Mouse (Mus musculus): Measurements from ENCODE around the gene Mnat1.
A peak's percentile ranks its signal among the peaks of the same experiment; 100 is the strongest.
"Not testable (repeated sequence)": the region's sequence is repeated elsewhere in the genome, so short reads cannot be mapped to it uniquely, and the experiment has no call there.

The Mnat1 gene

DNA sequence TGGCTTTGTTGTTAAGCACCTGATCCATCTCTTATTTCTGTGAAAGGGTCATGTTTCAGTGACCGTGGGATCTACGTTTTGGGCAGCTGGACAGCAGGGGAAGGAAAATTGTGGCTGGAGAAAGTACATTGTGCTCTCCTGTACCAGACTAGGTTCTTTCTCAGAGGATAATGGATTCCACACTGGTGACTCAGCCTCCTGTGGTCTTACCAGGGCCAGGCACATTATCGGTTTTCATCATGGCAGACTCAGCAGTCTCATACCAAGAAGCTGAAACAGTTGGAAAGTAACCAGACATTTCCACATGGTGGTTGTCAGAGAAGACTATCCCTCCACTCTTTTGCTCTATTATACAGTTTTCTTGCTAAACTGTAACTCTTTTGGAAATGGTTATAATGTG is 23.7 kb downstream of the Mnat1 start:
- DNase-seq (ENCODE audit: low read depth) = no peak

DNA sequence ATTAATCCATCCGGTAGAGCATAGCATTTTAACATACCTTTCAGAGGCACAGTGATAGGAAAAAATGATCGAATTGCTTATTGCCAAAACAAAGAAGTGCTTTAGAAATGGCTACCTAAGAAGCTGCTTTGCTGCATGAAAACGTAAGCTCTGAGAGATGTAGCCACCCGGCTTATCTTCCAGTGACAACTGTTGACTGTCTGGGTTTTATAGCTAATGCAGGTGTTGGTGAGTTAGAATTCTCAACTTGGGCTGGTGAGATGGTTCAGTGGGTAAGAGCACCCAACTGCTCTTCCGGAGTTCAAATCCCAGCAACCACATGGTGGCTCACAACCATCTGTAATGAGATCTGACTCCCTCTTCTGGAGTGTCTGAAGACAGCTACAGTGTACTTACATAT is 27.5 kb downstream of the Mnat1 start:
- DNase-seq (ENCODE audit: low read depth) = not testable (repeated sequence)

DNA sequence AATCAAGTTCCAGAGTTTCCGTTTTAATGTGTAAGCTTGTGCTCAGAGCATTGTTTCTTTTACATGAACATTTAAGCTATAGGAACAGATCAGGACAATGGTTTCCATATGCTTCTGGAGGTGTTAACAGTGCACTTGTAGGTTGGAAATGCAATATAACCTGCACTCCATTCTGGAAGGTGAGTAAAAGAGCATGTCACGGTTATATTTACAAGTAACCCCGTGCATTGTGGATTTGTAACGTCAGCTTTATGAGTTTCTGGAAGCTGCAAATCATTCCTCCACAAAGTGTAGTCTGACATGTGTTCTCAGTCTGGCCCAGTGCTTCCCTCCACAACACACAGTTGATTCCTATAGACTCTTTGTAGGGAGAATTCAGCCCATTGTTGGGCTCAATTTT is 30.6 kb downstream of the Mnat1 start:
- no peak for DNase-seq (ENCODE audit: low read depth)

DNA sequence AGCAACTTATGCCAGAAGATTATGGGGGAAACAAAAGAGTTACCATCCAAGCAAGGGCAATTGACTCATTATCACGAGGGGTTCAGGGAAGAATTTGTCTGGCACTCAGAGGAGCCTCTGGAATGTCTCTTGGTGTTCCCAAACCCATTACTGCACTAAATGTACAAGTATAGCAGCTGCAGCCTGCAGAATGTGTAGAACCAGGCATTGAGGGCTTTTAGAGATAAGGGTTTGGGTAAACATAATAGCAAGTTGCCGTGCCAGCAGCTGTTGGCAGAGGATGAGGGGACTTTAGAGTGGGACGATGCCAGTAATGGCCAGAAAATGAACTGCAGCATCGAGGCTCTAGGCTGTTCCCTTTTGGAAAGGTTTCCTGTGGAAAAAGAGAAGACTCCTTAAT is 36.8 kb downstream of the Mnat1 start:
- DNase-seq (ENCODE audit: low read depth) = no peak

DNA sequence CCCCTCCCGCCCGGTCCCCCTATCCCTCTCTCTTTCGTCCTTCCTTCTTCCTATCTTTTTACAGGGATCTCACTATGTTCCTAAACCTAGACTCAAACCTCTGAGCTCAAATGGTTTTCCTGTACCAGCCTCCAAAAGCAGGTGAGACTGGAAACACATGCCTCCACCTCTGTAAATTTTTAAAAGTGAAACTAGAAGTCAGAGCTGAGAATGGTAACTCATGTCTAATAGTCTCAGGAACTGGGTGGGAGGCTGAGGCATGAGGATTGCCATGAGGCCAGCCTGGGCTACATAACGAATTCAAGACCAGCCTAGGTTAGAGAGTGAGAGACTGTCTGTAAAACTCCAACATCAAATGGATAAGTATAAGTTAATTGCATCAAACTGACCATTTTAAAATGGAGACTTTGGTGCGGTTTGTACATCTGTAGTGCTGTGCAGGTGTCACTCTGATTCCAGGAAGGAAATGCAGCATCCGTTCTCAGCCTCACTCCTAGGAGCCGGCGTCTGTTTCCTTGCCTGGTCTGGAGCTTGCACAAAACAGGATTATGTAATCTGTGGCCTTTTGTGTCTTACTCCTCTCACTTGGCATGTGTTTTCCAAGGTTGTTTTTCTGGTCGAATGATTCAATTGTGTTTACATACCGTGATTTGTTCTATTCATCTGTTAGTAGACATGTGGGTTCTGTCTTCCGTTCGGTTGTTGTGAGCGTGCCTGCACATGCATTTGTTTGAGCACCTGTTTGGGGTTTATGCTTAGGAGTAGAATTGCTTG is 39.1 kb downstream of the Mnat1 start:
- peak; percentile 47 for DNase-seq (ENCODE audit: low read depth)

DNA sequence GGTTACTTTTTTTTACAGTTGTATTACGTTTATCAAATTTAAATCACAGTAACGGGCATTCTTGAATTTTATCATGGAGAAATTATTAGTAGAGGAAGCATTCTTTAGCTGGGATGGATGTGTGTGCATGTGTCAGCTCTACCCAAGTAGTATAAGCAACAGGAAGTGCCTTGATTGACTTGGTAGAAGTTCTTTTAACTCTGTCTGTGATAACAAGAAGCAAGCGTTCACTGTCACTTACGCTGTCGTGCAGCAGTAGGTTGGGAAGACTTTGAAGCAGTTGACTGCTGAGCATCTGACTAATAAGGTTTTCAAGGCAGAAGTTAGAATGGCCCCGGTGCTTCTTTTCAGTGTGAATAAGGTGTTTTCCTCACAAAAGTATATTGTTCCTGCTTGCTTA is 47.3 kb downstream of the Mnat1 start:
- peak; percentile 19 for DNase-seq (ENCODE audit: low read depth)

DNA sequence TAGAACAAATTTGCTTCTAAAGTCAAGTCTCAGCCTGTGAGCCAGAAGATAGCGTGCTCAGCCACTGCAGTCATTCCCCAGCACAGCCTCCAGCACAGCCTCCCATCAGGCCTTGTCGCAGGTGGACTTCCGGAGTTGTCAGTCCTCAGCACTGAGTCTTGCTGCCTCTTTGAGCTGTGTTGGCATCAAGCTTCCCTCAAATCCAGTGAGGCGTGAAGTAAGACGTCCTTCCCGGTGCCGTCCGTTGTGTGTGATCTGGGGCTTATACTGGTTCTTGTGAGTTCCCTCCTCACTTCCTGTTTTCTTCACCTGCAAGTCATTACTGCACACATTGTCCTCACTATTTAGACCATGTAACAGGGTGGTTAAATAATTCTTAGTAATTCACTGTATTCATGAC is 60.4 kb downstream of the Mnat1 start:
- DNase-seq (ENCODE audit: low read depth) = no peak

DNA sequence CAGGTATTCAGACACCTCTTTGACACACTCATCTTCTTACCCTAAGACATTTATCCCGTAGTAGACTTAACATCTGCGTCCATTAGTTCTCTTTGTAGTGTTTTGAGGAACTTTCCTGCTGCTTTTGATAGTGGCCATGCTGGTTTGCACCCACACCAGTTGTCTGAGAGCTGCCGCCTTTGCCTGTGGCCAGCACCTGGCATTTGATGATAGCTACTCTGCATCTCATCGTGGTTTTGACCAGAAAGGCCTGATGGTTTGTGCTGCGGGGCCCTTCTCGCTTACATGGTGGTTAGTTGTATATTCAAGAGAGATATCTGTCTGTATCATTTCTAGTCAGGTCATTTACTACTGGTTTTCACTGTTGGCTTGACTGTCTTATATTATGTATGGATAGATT is 73.8 kb downstream of the Mnat1 start:
- DNase-seq (ENCODE audit: low read depth) = no peak

DNA sequence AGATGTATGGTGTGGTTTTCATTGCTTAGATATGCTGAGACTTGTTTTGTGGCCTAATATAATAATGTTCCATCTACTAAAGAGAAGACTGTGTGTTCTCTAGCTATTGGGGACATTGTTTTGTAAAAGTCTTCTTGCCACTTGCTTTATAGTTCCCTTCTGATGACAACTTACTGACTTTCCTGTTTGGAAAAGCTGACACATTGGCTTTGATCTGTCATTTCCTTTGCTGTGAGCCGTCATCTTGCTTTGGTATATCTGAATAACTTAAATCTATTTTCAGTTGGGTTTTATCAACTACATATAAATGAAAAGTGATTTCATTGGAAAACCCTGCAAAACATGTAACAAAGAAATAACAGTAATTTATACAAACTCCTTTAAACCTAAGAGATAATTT is 74.9 kb downstream of the Mnat1 start:
- DNase-seq (ENCODE audit: low read depth) = peak; percentile 22

DNA sequence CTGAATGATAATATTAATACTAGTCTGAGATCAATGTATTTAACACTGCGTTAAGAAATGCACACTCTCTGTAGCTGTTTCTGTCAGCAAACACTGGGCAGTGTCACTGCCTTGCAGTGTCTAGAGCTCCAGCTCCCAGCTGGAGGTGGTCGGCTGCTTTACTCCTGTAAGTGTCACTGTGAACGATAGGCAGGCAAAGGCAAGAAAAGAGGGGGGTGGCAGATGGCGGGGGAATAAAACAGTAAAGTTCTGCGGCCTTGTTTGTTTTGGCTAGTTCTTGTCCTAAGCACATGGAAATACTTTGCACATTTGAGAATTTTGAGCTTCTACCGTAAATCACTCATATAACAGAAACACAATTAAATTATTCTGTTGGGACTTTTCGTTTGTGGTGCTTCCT is 75.9 kb downstream of the Mnat1 start:
- no peak for DNase-seq (ENCODE audit: low read depth)

DNA sequence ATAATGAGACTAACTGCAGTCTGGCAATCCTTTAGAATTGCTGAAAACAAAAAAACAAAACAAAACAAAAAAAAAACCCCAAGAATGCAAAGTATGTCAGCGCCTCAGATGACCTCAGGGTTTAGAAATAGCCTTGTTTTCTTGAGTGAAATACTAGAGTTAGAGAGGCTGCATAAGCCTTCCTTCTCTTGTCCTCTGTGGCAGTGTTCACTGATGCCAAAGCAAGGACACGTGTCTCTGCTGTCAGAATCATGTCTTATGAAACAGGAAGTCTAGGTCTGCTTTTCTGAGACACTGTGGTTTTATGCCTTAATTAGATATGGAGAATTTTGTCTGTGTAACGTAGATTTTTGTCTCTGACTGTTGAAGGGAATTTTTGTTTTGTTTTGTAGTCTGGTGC is 78.1 kb downstream of the Mnat1 start:
- DNase-seq (ENCODE audit: low read depth) = peak; percentile 65

DNA sequence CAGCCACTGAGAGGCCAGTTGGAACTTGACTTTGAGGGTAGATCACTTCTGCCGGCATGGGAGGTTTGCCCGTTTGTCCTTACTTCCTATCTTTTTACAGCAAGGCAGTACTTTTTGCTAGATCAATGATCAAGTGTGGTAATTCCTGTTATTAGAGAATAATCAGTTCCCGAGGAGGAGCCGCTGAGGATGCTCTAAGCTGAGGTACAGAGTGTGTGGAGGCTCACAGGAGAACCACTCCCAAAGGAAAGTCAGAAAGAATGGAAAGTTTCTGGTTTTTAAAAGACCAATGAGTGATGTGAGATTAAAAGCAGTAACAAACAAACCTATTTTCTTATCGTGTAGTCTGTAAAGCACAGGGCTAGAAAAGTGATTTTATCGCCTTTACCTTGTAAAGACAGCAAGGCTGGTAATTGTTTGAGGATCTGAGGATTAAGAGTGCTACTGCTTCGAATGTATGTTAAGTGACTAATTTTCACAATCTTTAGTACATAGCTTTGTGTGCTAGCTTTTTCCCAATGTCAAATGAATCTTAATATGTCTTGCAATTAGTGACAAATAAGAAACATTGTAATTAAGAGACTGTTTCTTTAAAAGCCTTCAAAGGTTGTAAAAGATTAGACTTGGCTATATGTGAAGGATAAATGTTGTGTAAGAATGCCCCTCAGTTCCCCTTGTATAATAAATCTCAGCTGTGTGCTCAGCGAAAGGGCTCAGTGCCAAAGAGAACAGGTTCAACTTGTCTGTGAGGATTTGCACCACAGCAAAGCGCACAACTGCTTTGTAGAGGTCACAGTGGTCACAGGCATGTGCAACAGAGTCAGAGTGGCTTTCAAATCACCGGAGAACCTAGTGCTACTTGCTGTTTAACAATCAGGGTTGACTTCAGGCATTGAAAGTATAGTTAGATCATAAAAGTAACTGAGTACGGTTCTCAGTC is 82.5 kb downstream of the Mnat1 start:
- DNase-seq (ENCODE audit: low read depth) = no peak

DNA sequence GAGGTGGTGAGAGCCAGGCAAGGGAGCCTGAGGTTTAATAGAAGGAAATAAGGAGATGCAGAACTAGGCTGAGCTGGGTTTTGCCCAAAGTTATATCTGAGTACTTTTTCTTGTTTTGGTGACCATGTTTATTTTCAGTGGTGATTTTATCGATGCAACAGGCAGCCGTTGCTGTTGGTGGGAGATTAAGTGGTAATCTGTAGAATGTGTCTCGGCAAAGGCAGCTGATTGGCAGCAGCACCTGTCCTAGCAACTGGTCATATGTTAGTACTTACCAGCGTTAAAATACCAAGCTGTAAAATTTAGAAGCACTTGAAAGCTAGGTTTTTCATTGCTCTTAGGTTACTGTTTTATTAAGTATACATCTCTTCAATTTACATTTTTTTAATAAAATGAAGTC is 83.5 kb downstream of the Mnat1 start:
- DNase-seq (ENCODE audit: low read depth) = no peak

DNA sequence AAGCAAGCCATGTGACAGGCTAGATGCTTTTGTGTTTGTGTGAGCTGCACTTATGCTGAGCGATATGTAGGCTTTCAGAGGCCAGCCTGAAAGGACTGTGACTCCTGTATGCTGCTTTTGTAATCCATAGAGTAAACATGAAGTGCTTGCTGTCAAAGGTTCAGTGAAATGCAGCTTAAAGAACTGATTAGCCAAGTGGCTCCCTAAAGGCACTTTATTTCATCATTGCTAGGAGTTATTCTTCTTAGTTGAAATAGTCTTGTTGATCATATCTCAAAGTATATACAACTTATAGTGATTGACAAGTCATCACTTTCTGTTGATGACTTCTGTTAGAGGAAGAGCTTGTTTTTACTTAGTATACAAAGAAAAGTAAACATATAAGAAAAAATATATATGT is 83.9 kb downstream of the Mnat1 start:
- DNase-seq (ENCODE audit: low read depth) = no peak

DNA sequence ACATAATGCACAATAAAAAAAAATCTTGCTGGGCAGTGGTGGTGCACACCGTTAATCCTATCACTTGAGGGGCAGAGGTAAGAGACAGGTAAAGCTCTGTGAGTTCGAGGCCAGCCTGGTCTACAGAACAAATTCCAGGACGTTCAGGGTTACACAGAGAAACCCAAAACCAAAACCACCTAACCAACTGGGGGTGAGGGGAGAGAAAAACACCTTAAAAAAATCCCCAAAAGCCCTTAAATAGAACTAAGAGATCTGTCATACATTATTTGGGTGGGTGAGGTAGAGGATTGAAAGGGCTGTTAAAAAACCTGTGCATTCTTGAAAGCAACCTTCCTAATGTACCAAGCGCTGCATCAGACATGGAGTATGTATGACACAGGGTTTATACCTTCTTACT is 85.0 kb downstream of the Mnat1 start:
- peak; percentile 30 for DNase-seq (ENCODE audit: low read depth)

DNA sequence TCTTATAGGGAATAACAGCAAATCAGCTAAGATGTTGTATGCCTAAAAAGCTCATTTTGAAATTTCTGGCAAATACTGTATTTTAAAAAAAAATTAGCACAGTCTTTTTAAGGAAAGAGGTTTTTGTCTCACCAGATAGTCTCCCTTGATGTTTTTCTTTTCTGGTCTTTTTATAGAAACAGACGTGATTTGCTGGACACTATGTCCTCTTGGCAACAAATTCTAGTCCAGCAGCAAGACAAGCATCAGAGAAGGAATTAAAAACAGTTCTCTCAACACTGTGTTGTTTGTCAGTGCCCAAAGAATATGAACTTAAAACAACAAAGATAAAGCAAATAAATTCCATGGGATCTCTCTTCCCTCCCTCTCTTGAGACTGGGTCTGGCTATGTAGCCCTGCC is 85.6 kb downstream of the Mnat1 start:
- DNase-seq (ENCODE audit: low read depth) = no peak

DNA sequence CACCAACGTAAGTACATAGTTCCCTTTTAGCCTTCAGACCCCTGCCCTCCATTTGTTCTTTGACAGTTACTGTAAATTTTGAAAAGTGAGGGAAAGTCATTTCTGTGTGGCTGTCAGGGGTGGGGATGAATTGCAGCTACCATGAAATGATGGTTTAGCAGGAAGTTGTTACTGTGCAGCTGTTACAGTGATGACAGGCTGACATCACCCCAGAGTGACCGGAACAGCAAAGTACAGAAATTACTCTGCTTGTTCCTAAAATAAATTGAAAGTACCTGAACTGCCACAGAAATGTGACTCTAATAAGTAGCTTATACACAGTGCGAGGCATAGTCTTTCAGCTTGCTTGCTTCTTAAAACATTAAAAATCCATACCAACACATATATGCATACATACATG is 86.9 kb downstream of the Mnat1 start:
- peak; percentile 19 for DNase-seq (ENCODE audit: low read depth)

DNA sequence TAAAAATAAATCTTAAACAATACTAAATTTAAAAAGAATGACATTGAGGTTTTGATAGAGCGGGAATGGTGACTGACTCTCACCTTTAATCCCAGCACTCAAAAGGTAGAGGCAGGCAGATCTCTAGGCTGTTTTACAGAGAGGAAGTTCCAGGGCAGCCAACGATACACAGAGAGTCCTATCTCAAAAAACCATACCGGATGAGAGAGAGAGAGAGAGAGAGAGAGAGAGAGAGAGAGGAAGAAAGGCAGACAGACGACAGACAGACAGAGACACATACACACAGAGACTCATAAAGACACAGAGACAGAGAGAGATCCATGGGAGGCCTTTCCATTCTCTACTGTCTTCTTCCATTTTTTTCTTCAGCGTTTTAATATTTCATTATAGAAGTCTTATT is 92.3 kb downstream of the Mnat1 start:
- no peak for DNase-seq (ENCODE audit: low read depth)

DNA sequence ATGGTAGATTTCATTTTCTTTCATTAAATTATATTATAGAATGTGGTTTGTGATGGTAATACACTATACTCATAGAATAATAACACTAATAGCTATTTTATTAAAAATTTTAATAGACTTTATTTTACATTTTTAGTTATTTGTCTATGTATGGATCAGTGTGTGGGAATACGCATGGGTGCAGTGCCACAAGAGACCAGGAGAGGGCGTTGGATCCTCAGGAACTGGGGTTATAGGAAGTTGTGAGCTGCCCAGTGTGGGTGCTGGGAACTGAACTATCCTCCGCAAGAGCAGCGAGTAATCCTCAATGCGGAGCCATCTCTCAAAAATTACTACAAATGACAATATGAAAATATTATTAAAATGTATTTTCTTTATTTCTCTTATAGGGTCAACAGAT is 95.1 kb downstream of the Mnat1 start:
- DNase-seq (ENCODE audit: low read depth) = no peak

DNA sequence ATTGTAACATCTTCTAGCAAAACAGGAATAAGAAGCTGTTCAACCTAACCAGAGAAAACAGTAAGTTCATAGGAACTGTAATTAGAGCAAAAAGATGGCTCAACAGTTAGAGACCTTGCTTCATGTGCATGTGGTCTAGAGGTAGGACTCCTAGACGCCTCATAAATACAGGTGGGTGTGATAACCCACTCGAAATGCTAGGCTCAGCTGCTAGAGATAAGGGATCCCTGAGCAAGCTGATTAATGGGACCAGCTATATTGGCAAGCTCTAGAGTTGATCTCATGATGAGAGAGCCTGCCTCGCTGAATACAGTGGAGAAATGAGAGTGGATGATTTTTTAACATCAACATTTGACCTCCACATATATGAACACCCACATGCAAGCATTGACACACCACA is 97.7 kb downstream of the Mnat1 start:
- DNase-seq (ENCODE audit: low read depth) = no peak

DNA sequence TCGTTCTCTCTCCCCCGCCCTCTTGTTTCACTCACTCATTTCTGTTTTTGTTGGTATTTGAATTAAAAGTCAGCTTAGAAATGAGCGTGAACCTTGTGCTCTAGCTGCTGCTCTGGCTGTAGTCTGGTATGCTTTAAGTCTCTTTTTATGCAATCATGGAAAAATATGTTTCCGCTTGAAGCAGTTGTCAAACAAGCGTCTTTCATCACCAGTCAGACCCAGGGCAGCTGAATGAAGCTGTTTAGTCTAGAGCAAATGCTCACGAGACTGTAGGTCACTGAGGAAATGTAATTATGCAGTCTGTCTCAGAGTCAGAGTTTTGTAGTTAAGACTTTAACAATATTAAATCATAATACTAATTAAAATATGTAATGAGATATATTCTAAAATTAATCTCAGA is 100.4 kb downstream of the Mnat1 start:
- no peak for DNase-seq (ENCODE audit: low read depth)

DNA sequence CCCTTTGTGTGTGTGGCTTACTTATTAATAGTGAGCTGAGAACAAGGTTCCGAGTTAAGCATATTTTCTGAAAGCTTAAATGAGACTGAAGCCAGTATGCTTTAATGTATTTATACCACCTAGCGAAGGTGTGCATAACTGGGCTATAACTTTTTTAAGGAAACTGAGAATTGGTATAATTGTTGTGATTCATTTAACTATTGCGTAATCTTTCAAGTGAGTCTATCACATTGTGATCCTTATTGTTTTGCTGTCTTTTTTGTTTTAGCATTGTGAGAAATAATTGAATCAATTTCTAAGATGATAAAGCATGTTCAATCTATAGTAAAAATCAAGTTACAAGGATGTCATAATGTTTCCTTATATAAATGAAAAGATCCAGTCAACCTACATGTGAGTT is 104.9 kb downstream of the Mnat1 start:
- no peak for DNase-seq (ENCODE audit: low read depth)

DNA sequence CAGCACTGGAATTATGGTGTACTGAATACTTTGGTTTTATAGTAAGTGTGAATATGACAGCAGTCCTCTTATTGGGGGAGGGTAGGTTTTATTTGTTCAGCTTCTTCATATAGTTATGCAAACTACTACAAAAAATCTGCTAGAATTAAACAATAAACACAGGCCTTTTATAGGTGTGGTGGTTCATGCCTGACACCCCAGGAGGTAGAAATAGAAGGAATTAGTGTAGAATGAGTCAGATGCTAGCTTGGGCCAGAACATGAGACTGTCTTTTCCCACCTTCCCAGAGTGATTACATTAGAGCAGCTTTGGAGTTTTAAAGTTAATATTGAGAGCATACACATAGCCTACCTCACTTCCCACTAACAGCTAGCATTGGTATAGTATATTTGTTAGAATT is 106.7 kb downstream of the Mnat1 start:
- no peak for DNase-seq (ENCODE audit: low read depth)

All from induced T-regulatory cell, adult 2 months (primary cell).